Mouse (Mus musculus): ENCODE measurements around the gene Rcn3. TPM values are rescaled to one million over a fixed set of nuclear protein-coding genes. Genes with fewer than 3 reads are reported as not detected.
"Not testable (repeated sequence)": the region's sequence is repeated elsewhere in the genome, so short reads cannot be mapped to it uniquely, and the experiment has no call there.

The Rcn3 gene
- total and polyA plus RNA-seq, 2 experiments from 2014 or later, result 24.2 to 31.9 TPM

GRCm38 (mm10) chr7:45098541-45099240 lies 6.7 kb upstream of the Rcn3 start:
- DNase-seq (ENCODE audit: low spot score) (no peak), ATAC-seq (ENCODE audit: low FRiP score) (no peak)
- no peaks in the 10 kb centered on the region for H3K36me3 ChIP-seq (ENCODE audit: insufficient read depth, low read length)
- no peak overlapping the region for H3K4me3 ChIP-seq (ENCODE audit: low read depth, low read length)
- 90% methylated on average over 8 of the region's 8 CpGs for WGBS
- no peaks in the 10 kb centered on the region for H3K4me1 ChIP-seq (ENCODE audit: insufficient read depth, low read length)
- no peaks in the 10 kb centered on the region for H3K9me3 ChIP-seq (ENCODE audit: low read length)
- H3K27ac ChIP-seq (ENCODE audit: low read depth, low read length), result no peak overlapping the region
- no peak overlapping the region for H3K4me2 ChIP-seq (ENCODE audit: low read depth, low read length, poor library complexity, severe bottlenecking)
- TF ChIP-seq CTCF (IDR thresholded peaks at IDR 0.05), result peak; percentile 45
- H3K9ac ChIP-seq (replicated peaks; ENCODE audit: low read length, poor library complexity, severe bottlenecking), result no peak overlapping the region
- no peaks in the 10 kb centered on the region for H3K27me3 ChIP-seq (ENCODE audit: insufficient read depth, low read length)

- Histone ChIP-seq H3K9me3 (ENCODE audit: low read length) (no peaks in the 10 kb centered on the region), H3K36me3 (ENCODE audit: insufficient read depth, low read length) (no peaks in the 10 kb centered on the region), H3K27ac (ENCODE audit: low read depth, low read length) (no peak overlapping the region), H3K4me3 (ENCODE audit: low read depth, low read length) (no peak overlapping the region), H3K4me2 (ENCODE audit: low read depth, low read length, poor library complexity, severe bottlenecking) (no peak overlapping the region), H3K9ac (replicated peaks; ENCODE audit: low read length, poor library complexity, severe bottlenecking) (no peak overlapping the region), H3K4me1 (ENCODE audit: insufficient read depth, low read length) (no peaks in the 10 kb centered on the region), H3K27me3 (ENCODE audit: insufficient read depth, low read length) (no peaks in the 10 kb centered on the region)
- ATAC-seq (ENCODE audit: low FRiP score), result no peak
- DNase-seq (ENCODE audit: low spot score), result no peak
- TF ChIP-seq CTCF (IDR thresholded peaks at IDR 0.05), result no peak
- 77% methylated on average over 6 of the region's 6 CpGs for WGBS
These were observed 5.5 kb upstream of the Rcn3 start for GRCm38 (mm10) chr7:45097479-45097878.

GRCm38 (mm10) chr7:45095965-45096364 lies 3.9 kb upstream of the Rcn3 start:
- H3K27me3 ChIP-seq (ENCODE audit: insufficient read depth, low read length); ATAC-seq (ENCODE audit: low FRiP score); H3K9me3 ChIP-seq (ENCODE audit: low read length); H3K27ac ChIP-seq (ENCODE audit: low read depth, low read length); H3K4me2 ChIP-seq (ENCODE audit: low read depth, low read length, poor library complexity, severe bottlenecking); H3K9ac ChIP-seq (replicated peaks; ENCODE audit: low read length, poor library complexity, severe bottlenecking); H3K36me3 ChIP-seq (ENCODE audit: insufficient read depth, low read length); H3K4me3 ChIP-seq (ENCODE audit: low read depth, low read length); DNase-seq (ENCODE audit: low spot score); H3K4me1 ChIP-seq (ENCODE audit: insufficient read depth, low read length): not testable (repeated sequence)
- WGBS, result 89% methylated on average over 14 of the region's 14 CpGs

GRCm38 (mm10) chr7:45095367-45095766 lies 3.3 kb upstream of the Rcn3 start:
- DNase-seq (ENCODE audit: low spot score), result no peak
- TF ChIP-seq CTCF (IDR thresholded peaks at IDR 0.05), result no peak
- ATAC-seq (ENCODE audit: low FRiP score), result no peak
- no peak overlapping the region for H3K4me3 ChIP-seq (ENCODE audit: low read depth, low read length)
- no peak overlapping the region for H3K4me2 ChIP-seq (ENCODE audit: low read depth, low read length, poor library complexity, severe bottlenecking)
- H3K4me1 ChIP-seq (ENCODE audit: insufficient read depth, low read length), result no peaks in the 10 kb centered on the region
- H3K27ac ChIP-seq (ENCODE audit: low read depth, low read length), result no peak overlapping the region
- no peaks in the 10 kb centered on the region for H3K9me3 ChIP-seq (ENCODE audit: low read length)
- no peak overlapping the region for H3K9ac ChIP-seq (replicated peaks; ENCODE audit: low read length, poor library complexity, severe bottlenecking)
- H3K27me3 ChIP-seq (ENCODE audit: insufficient read depth, low read length), result no peaks in the 10 kb centered on the region
- WGBS, result 80% methylated on average over 6 of the region's 6 CpGs
- H3K36me3 ChIP-seq (ENCODE audit: insufficient read depth, low read length), result no peaks in the 10 kb centered on the region

GRCm38 (mm10) chr7:45094121-45094520 lies 2.1 kb upstream of the Rcn3 start:
- no peak for TF ChIP-seq CTCF (IDR thresholded peaks at IDR 0.05)
- H3K9ac ChIP-seq (replicated peaks; ENCODE audit: low read length, poor library complexity, severe bottlenecking), result no peak overlapping the region
- no peak for ATAC-seq (ENCODE audit: low FRiP score)
- H3K4me1 ChIP-seq (ENCODE audit: insufficient read depth, low read length), result no peaks in the 10 kb centered on the region
- 77% methylated on average over 7 of the region's 7 CpGs for WGBS
- no peaks in the 10 kb centered on the region for H3K36me3 ChIP-seq (ENCODE audit: insufficient read depth, low read length)
- DNase-seq (ENCODE audit: low spot score), result no peak
- no peak overlapping the region for H3K27ac ChIP-seq (ENCODE audit: low read depth, low read length)
- no peak overlapping the region for H3K4me2 ChIP-seq (ENCODE audit: low read depth, low read length, poor library complexity, severe bottlenecking)
- H3K9me3 ChIP-seq (ENCODE audit: low read length), result no peaks in the 10 kb centered on the region
- no peak overlapping the region for H3K4me3 ChIP-seq (ENCODE audit: low read depth, low read length)
- no peaks in the 10 kb centered on the region for H3K27me3 ChIP-seq (ENCODE audit: insufficient read depth, low read length)

- Histone ChIP-seq H3K9ac (replicated peaks; ENCODE audit: low read length, poor library complexity, severe bottlenecking) (no peak overlapping the region), H3K9me3 (ENCODE audit: low read length) (no peaks in the 10 kb centered on the region), H3K4me3 (ENCODE audit: low read depth, low read length) (no peak overlapping the region), H3K4me2 (ENCODE audit: low read depth, low read length, poor library complexity, severe bottlenecking) (no peak overlapping the region), H3K4me1 (ENCODE audit: insufficient read depth, low read length) (no peaks in the 10 kb centered on the region), H3K36me3 (ENCODE audit: insufficient read depth, low read length) (no peaks in the 10 kb centered on the region), H3K27me3 (ENCODE audit: insufficient read depth, low read length) (no peaks in the 10 kb centered on the region), H3K27ac (ENCODE audit: low read depth, low read length) (no peak overlapping the region)
- ATAC-seq (ENCODE audit: low FRiP score), result no peak
- 41% methylated on average over 18 of the region's 18 CpGs for WGBS
- DNase-seq (ENCODE audit: low spot score), result no peak
- no peak for TF ChIP-seq CTCF (IDR thresholded peaks at IDR 0.05)
These were observed 1.5 kb upstream of the Rcn3 start for GRCm38 (mm10) chr7:45093516-45093905.
